Mouse (Mus musculus) cerebellum, adult 9-11 months (tissue): ENCODE data around the gene Mapk8ip1.

Source experiments
- DNase-seq: peaks from one replicate; pipeline ENCODE4 v3.0.0; 2022

Gene Mapk8ip1

DNA sequence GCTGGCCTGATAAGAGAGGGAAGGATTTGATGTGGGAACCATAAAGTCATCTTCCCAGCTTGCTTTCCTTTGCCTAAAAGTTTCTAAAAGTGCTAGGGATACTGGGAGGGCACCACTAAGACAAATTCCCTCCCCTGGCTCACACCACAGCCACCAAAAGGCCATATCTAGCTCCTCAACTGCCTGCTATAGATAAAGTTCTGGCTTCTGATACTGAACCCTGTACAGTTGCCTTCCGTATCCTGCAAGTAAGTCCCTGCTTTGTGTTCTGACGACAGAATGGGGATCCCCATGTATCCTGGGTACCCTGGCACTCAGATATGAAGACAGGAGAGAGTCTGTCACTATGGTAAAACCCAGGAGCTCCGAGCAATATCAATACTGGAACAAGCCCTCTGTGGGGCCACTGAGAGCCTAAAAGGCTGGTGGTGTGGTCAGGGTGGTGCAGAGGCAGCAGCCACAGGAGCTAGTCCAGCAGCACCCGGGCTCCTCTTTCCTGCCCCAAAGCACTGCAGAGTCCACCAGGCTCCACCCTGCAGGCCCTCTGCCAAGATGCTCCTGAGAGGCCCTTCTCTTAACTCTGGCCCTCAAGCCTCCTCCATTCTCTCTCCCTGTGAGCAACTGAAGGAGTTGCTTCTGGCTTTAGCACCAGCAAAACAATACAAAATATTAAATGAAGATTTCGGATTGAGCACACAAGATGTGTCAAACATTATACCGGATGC is 10.7 kb downstream of the Mapk8ip1 start:
- DNase-seq, result peak; percentile 73

DNA sequence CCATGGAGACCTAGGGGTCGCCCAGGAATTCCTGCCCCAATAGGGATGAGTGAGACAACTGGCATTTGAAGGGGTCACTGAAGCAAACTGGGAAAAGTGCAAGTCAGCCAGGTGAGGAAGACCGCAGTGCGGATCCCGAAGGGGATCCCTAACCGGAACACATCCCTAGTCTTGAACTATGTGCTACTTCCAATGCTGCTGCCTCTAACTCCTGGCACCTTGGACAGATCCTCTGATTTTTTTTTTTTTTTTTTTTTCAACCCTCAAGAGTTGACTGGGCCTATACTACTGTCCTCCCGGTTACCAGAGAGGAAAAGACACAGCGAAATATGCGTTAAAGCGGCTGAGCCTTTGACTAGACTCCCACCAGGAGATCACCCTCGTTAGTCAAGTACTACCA is 11.4 kb downstream of the Mapk8ip1 start:
- DNase-seq, result no peak

DNA sequence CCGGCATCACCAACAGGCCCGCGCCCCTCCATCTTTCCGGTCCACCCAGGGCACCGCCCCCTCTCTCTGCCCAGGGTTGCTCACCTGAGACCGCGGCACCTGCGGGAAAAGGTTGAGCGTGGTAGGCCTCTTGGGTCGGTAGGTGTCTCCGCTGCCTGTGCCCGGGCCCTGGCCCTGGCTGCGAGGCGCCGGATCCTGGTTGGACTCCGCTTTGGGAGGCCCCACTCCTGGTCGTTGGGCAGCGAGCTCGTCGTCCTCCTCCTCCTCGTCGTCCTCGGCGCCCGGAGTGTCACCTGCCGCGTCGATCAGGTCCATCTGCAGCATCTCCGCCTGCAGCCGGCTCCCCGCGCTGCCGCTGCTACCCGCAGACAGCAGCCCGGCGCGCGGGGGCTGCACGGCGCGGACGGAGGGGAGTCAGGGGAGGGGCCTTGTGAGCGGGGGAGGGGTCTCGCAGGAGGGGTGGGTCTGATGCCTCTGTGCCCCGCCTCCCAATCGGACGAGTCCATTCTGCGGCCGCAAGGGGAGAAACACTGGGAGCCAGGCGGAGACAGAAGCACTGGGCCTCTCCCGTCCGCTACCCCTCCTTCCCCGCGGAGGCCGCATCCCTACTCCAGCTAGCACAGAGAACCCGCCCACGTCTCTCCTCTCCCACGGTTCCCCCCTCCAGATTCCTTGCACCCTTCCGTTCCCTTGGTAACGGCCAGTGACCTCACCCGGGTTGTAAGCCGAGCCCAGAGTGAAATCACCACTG is 12.0 kb downstream of the Mapk8ip1 start:
- DNase-seq, result peak; percentile 94

DNA sequence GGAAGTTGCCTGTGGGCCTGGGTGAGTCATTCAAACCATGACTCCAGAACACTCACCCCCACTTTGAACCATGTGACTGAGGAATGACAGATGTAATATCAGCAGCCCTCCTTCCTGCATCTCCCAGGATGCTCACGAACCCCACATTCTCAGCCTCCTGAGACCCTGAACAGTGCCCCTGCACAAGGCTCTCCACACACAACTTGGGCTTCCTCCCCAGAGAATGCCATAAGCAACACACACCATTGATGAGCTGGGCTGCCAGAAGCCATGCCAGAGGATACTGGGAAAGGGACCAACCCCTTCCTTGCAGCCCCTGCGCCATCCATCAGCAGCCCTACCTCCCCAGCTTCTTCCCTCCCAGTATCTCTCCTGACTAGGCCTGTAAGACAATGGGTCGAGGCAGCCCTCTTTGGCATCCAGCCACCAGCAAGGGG is 13.0 kb downstream of the Mapk8ip1 start:
- peak; percentile 69 for DNase-seq

DNA sequence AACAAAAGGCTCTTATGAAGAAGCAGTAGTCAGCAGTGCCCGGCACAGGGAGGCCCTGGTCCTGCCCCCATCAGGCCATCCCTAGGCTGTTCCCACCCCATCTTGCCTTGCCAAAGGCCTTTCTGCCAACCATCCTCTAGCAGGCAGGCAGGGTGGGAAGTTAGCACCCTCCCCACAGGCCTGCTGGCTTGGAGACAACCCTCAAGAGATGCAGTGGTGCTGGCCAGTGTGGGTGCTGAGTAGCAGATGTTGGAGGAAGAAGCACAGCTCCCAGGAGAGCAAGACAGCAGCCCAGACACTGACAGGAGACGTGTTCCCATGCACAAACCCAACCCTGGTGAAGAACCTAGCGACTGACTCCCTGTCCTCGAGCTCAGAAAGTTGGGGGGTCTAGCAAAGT is 13.4 kb downstream of the Mapk8ip1 start:
- DNase-seq, result peak; percentile 71

DNA sequence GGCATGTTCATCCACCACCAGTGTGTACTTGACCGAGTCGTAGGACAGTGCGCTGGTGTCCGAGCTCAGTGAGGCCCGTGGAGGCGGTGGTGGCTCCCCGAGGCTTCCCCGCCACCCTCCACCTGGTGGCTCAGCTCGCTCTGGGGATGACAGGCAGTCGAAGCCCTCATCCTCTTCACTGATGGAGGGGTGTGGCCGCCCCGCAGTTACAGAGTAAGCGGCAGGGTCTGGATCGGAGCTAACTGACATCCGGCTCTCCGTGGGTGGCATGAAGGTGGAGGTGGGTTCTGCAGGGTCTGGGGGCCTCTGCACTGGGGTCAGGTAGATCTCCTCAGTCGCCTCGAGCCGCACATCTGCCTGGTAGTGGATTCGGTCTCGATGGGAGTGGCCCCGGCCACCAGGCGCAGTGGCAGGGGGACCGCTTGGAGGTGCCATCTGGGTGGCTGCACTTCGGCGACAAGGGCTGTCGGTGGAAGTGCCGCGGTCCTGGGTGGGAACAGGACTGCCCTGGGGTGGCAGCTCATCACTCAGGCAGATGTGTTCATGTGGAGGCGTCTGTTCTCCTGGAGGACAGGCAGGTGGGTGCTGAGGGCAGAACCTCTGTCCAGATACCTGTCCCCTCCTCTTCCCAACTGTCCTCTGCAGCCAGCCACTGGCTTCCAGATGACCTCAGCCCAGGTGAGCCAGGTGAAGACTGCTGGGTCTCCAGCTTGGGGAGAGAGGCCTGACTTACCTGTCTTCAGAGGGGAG is 14.1 kb downstream of the Mapk8ip1 start:
- peak; percentile 55 for DNase-seq

DNA sequence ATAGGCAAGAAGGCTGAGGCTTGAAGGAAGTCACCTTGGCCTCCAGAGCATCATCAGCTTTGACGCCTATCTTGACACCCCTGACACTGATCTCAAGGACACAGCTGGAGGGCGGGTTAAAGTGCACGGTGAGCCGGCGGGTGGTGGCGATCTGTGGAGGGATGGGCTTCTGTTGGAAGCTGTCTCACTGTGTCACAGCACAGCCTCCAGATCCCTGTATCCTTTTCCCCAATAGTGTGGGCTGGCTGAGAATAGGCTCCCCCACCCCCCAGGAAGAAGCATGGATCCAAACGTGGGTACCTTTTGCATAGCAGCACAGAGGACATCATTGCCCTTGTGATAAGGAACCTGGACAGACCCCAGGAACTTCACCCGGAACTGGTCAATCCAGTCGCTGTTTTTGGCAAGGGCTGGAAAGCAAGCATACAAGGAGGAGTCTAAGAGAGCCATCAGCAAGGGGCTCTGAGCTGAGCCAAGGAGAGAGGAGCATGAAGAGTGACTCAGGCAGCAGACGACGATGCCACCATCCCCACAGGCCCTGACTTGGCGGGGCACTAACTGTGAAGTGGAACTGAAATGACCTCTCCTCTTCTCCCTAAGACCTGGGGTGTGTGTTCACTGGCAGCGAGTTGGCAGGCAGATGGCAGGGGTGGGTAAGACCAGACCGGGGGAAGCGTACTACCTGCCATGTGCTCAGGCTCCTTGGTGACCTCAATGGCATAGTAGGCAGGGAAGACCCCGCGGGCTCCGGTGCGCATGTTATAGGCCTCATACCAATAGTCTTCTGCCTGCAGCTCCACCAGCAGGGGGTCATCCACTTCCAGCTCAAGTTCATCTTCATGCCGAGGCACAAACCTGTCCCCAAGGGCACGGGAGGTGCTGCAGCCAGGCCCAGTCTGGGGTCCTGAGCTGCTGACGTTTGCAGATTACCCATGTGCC is 15.7 kb downstream of the Mapk8ip1 start:
- DNase-seq, result peak; percentile 68

DNA sequence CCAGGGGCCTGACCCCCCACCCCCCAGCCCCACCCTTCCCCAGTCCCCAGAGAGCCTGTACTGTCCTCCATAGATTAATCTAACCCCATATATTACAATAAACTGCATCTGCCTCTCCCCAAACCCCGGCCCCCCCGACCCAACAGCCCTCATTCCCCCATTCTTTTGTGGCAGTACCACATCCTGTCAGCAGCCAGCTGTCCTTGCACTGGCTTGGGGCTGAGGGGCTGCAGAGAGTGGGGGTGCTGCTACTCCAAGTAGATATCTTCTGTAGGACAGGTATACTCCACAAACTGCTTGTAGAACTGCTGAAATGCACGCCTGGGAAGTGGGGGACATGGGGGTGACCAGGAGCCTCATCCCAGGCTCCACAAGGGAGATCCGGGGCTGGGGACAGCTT is 17.0 kb downstream of the Mapk8ip1 start:
- peak; percentile 30 for DNase-seq

DNA sequence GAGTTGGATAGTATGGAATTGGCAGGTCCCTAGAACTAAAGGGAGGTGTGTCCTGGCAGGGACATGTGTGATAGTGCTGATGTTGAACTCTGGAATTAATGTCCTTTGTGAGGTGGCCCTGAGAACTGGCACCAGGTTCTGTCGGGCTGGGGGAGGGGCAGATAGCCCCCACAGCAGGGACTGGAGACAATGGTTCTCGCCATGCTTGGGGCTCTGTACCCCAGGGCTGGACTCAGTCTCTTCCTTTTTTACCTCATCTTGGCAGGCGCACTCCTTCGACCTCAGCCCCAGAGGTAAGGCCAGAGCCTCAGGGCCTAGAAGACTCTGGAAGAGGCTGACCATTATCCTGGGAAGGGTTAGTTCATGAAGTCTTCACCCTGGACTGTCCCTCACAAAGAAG is 18.3 kb downstream of the Mapk8ip1 start:
- DNase-seq, result peak; percentile 63

DNA sequence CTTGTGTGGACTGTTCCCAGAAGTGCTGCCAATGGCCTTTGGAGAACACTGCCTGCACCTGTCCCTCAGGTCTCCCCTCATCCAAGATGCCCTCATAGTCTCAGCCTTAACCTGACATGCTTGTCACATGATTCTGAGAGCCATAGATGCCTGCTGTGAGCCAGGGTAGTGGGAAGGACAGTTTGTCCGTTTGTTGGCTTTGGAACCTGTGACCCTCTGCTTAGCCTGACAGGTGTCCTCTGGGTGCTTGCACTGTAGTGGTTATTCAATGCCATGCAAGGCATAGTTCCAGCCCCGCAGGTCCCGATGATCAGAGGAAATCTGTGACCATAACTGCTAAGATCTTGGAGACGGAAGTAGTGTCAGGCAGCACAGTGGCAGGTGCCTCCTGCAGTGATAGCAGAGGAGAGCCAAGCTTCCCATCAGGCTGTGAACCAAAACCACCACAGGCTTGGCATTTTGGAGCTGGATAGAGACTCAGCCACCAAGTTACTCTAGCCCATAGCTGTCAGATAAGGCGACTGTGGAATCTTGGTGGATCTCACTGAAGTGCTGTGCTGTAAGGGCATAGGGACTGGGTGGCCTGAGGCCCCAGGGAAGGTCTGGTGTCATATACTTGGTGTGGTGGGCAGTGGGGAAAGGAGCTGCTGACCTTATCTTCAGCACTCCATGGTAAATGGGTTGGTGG is 19.0 kb downstream of the Mapk8ip1 start, which contains the start of gene 1700029I15Rik:
1700029I15Rik (plus strand) TSS at position 638 of the 688 bp plus-strand sequence.
- DNase-seq, result peak; percentile 73

DNA sequence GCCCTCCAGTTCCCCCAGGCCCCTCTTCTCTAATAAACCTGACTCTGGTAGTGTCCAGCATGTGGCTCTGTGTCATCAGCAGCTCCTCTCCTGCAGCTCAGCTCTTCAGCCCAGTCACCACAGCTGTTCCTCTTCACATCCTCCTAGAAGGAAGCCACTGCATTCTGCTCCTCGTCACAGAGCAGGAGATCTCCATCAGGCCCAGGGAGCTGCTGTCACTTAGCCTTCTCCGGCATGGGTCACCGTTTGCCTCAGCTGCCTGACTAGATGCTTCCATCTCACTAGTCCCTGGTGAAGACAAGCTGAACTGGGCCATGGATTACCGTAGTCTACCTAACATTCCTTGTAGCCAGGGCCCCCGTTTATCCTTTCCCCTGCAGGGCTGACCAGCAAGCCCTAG is 19.9 kb downstream of the Mapk8ip1 start:
- DNase-seq, result peak; percentile 36

DNA sequence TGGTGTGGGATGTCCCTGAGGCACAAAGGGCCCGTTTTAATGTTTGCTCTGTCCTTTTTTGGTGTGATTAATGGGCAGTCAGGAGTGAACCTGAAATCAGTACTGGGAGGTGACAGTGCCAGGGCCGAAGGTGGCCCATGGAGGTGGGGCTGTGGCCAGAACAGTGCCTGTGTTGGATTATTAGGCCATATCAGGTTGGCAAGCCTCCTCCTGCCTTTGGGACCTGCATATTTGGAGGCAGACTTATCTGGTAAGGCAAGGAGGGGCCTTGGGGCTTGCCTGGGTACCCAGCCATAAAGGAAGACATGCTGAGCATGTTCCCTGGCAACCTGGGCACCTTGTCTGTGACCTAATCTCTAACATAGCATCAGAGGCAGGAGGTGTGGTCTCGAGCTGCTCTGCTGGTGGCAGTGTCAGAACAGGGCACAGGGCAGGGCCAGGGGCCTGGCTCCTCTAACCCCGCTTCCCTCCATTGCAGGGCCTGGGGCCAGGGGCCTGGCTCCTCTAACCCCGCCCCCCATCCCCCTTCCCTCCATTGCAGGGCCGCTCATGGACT is 20.5 kb downstream of the Mapk8ip1 start:
- DNase-seq, result peak; percentile 59

DNA sequence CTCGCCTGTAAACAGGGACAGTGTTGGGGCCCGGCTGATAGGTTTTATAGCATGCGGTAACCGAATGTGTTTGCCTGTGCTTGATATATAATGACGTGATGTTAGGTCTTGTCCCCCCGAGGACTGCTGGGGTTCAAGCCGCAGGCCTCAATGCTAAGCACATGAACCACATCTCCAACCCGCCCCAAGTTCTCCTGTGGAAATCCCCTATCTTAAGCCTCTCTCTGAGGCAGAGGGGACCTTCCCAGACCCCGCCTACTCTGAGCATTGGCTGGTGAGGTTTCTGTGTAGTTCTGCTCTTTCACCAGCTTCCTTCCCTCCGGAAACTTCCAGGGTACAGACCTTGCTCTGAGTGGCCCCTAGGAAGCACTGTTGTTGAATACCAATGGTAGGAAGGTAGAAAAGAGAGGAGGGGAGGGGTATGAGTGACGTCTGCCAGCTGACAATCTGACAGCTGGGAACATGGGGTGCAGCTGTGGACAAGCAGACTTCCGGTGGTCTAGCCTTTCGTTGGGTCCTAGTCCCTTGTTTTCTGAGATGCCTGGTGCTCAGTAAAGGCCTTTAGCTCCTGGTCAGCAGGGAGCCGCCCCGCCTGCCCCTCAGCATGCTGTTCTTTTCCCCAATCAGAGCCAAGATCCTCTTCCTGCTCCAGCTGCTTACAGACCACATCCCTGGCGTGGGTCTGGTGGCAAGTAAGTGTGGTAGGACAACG is 21.1 kb downstream of the Mapk8ip1 start:
- DNase-seq, result peak; percentile 49

DNA sequence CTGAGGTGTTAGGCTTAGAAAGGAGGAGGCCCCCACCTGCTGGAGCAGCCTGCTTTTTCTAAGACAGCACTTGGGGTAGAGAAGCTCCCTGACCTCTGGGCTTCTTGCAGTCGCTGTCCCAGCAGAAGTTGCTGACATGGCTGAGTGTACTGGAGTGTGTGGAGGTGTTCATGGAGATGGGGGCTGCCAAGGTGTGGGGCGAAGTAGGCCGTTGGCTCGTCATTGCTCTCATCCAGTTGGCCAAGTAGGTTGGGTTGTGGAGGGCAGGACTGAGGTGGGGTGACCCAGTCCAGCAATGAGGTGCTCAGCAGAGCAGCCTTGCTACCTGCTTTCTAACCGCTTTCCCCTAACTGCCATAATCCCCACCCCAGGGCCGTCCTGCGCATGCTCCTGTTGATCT is 23.7 kb downstream of the Mapk8ip1 start:
- DNase-seq, result peak; percentile 51

DNA sequence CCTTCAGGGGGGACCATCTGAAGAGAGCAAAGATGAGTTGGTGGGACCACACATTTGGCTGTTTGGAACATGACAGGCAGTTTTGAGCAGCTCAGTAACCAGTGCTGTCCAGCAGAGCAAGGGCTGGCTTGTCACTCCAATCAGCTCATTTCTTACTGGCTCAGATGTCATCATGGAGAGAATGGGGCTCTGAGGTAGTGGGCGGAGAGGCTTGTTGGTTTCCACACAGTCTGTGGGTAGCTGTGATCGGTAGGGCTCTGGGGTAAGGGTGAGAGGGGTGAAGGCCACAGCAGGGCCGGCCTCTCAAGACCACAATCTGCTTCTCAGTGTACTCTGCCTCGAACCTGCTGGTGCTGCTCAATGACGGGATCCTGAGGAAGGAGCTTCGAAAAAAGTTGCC is 24.8 kb downstream of the Mapk8ip1 start:
- DNase-seq, result peak; percentile 52

DNA sequence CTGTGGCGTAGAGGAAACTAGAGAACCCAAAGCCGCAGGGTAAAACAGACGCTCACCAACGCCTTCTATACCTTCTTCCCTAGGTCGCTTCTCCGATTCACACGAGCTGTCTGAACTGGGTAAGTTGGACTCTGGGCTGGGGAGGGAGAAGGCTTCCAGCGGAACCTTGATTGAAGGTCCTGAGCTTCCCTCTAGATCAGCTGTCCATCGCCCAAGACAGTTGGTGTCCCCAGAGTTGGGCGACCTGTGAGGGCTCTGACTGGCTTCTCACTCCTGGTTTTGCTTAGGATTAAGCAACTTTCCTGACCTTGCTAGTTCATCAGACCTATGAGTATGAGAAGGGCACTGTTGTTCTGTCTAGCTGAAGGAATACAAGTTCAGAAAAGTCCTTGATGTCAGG is 25.3 kb downstream of the Mapk8ip1 start:
- DNase-seq, result no peak

DNA sequence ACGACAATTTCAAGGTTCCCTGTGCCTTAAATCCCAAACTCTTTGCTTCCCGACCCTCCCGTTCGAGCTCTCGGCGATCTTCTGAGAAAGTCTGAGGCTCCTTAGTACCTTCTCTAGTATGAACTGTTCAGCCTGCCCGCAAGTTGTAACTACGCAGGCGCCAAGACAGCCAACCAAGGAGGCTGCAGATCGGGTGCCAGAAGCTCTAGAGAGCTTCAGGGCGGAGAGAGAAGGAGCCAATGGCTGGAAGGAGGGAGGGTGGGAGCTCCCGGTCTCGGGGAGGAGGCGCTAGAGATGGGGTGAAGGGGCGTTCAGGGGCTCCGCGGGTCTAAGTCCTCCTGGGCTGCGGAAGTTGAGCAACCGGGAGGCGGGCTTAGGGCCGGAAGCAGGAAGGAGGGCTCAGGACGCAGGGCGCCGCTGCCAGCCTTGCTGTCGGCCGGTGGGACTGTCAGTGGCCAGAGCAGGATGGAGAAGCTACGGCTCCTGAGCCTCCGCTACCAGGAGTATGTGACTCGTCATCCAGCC is 25.9 kb downstream of the Mapk8ip1 start:
- peak; percentile 98 for DNase-seq

DNA sequence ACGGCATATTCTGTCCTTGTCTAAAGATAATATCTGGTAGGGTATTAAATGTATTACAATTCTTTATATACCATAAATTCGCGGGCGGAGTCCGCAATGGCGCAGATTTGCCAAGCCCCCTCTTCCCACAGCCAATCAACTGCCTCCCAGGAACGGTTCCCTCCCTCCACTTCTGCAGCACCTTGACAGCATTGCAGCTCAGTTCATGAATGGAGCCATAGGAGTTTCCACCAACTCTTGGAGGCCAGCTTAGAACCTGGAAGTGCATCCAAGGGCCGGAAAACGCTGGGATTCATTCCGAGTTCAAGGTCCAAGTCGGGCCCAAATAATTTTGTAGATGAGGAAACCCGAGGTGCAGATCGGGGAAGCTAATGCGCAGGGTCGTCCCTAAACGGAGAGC is 26.5 kb downstream of the Mapk8ip1 start, which contains the start of the genes Pex16 and Large2:
Pex16 (plus strand) TSS at position 163 of the 400 bp plus-strand sequence.
Large2 (minus strand) TSS at position 356 of the 400 bp plus-strand sequence.
- peak; percentile 75 for DNase-seq

DNA sequence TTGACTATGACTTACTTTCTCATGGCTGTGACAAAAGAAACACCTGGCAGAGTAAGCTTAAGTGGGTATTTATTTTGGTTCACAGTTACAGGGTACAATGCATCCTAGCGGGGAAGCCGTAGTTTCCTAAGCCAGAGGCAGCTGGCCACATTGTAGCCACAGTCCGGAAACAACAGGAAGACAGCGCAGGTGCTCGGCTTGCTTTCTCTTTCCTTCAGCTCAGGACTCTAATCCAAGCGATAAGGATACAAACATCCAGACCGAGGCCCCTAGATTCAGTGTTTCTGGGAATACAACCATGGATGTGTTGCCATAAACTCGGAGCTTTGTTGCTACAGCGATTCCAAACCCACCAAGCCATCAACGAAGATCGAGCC is 27.6 kb downstream of the Mapk8ip1 start:
- DNase-seq, result peak; percentile 41

DNA sequence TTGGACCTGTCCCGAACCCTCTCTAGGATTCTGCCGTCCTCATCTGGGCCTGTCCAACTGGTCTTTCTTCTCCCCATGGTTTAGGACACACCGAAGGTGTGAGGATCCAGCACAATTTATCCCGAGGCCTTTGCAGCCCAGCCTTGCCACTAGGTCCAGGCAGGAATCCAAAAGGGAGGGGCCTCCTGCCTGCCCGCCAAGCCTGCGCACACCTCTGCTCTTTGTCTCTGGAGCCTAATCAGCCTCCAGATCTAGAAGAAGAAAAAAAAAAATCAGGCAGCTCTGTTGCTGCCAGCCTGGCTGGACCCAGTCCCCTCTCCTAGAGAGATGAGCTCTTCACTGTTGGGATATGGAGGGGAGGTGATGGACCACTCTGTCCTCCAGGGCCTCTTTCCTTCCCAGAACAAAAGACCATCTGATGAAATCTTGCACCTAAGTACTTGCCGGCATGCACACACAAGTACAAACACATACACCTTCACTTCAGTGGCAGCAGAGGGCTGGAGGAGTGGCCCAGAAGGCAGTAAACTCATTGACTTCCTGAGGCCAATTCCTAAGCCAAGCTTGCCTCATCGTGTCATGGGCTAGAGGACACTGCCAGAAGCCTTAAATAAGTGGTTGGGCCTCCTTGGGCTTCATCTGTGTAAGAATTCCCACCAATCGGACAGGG is 28.2 kb downstream of the Mapk8ip1 start:
- peak; percentile 67 for DNase-seq
